Mouse (Mus musculus) thymus, adult 2 months (tissue): ENCODE data around the gene Ryr2. TPM values are rescaled to one million over a fixed set of nuclear protein-coding genes. Genes with fewer than 3 reads are reported as not detected.

Experiments used
- DNase-seq: peaks from one replicate; pipeline ENCODE4 v3.0.0; 2021
- H3K27ac ChIP-seq: fragments of 200-500 bp; 2 replicates; pipeline ENCODE4 v1.5.1; 2012; ENCODE audit warnings: low read length, control low read depth; ENCODE audit not compliant: control insufficient read depth, insufficient read depth
- H3K27me3 ChIP-seq: fragments of 200-500 bp; 2 replicates; pipeline ENCODE4 v1.6.1; 2012; ENCODE audit warnings: mild to moderate bottlenecking, low read length, moderate library complexity, mixed read lengths; ENCODE audit not compliant: control insufficient read depth, insufficient read depth
- H3K36me3 ChIP-seq: fragments of 200-500 bp; 2 replicates; pipeline ENCODE4 v1.6.1; 2012; ENCODE audit warnings: mild to moderate bottlenecking, low read length, moderate library complexity; ENCODE audit not compliant: control insufficient read depth, insufficient read depth
- H3K4me1 ChIP-seq: fragments of 200-500 bp; replicated peaks from 2 replicates; pipeline ENCODE4 v1.6.1; 2012; ENCODE audit warnings: low read length; ENCODE audit not compliant: control insufficient read depth, insufficient read depth
- H3K4me3 ChIP-seq: fragments of 200-500 bp; 2 replicates; pipeline ENCODE4 v1.5.1; 2012; ENCODE audit warnings: mild to moderate bottlenecking, low read length, control low read depth, moderate library complexity; ENCODE audit not compliant: control insufficient read depth, insufficient read depth
- CTCF ChIP-seq: fragments of 200-500 bp; IDR thresholded peaks from 2 replicates; pipeline ENCODE4 v1.5.1; 2012; ENCODE audit warnings: mild to moderate bottlenecking, control low read depth, low read length, moderate library complexity, borderline replicate concordance; ENCODE audit not compliant: control insufficient read depth, poor library complexity, insufficient read depth; ENCODE audit errors: extremely low read depth
- POLR2A ChIP-seq: fragments of 200-500 bp; IDR thresholded peaks from 2 replicates; pipeline ENCODE4 v1.6.1; 2012; ENCODE audit warnings: mild to moderate bottlenecking, low read length, control low read depth, moderate library complexity; ENCODE audit not compliant: control insufficient read depth, poor library complexity, insufficient read depth; ENCODE audit errors: extremely low read depth
- WGBS: fragments of 180-500 bp; shearing (Covaris S2); methylation state at CpG from one replicate; pipeline ENCODE4 v1.1.7; 2018; 5-methylcytosine and 5-hydroxymethylcytosine counted together
- polyA plus RNA-seq: library from polyadenylated mRNA; depleted of rRNA; stranded (reverse); fragments of >200 nt; gene quantifications from 2 replicates; pipeline ENCODE4 v1.2.3, GENCODE M21; 2012

Ryr2 gene
- polyA plus RNA-seq, 1 experiment: 3.6 TPM

DNA sequence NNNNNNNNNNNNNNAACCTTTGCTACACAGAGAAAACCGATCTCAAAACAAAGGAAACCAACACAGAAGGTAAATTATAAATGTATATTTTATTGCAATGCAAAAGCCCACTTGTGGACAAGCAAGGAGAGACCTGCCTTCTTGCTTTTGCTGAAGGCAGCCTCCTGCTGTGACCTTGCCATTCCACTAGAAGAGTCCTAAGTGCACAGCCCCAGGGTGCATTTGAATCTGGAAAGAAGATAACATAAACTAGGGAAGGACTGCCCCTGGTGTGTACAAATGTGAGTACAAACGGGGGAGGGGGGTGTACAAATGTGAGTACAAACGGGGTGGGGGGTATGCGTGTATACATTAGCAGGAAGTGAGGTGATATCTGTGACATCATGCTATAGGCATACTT is 43.2 kb downstream of the Ryr2 start:
- Histone ChIP-seq H3K4me3 (no peak overlapping the region), H3K27me3 (no peaks in the 10 kb centered on the region), H3K36me3 (no peaks in the 10 kb centered on the region), H3K4me1 (no peaks in the 10 kb centered on the region), H3K27ac (no peak overlapping the region)
- DNase-seq: no peak
- TF ChIP-seq CTCF: no peak
- 90% methylated on average over 4 of the region's 4 CpGs for WGBS

DNA sequence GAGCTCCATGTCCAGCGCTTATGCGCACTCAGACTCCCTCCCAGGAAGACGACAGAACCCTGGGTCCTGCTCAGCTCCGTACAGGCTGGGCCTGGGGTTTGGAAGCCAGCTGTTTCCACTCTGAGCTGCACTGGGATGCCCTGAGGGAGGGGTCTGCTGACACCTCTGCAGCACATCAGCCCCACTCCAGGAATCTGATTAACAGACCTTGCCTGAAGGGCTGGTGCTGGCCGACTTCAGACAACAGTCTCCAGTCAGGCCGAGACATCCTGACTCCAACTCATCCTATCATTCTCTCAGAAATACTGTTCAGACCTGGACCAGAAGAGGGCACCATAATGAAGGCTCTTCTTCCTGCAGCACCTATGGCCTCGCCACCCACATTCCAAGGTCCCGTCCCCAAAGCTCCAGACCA is 49.4 kb downstream of the Ryr2 start:
- Histone ChIP-seq H3K27me3 (no peaks in the 10 kb centered on the region), H3K27ac (no peak overlapping the region), H3K36me3 (no peaks in the 10 kb centered on the region), H3K4me1 (no peaks in the 10 kb centered on the region), H3K4me3 (no peak overlapping the region)
- TF ChIP-seq CTCF: no peak
- WGBS: 95% methylated on average over 8 of the region's 8 CpGs
- DNase-seq: no peak

DNA sequence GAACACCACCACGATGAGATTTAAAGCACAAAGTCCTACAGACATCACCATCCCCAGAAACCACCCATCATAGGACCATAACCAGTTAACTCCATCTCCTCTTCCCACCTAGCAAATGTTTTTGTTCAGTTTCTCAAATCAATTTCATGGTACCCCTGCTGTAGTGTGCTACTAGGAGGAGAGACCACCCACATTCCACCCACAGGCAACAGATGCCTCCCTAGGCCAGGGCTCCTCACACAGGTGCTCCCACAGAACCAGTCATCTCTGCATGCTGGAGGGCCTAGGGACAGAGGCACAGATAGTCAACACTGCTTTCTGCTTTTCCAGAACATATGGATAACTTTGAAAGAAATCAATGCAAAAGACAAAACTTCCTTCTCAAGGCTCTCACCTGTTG is 50.8 kb downstream of the Ryr2 start:
- no peaks in the 10 kb centered on the region for H3K4me1 ChIP-seq
- no peak for DNase-seq
- 98% methylated on average over 1 of the region's 1 CpGs for WGBS
- no peak for TF ChIP-seq CTCF
- no peak for TF ChIP-seq POLR2A
- no peaks in the 10 kb centered on the region for H3K27me3 ChIP-seq
- H3K27ac ChIP-seq: no peak overlapping the region
- H3K4me3 ChIP-seq: no peak overlapping the region
- no peaks in the 10 kb centered on the region for H3K36me3 ChIP-seq

DNA sequence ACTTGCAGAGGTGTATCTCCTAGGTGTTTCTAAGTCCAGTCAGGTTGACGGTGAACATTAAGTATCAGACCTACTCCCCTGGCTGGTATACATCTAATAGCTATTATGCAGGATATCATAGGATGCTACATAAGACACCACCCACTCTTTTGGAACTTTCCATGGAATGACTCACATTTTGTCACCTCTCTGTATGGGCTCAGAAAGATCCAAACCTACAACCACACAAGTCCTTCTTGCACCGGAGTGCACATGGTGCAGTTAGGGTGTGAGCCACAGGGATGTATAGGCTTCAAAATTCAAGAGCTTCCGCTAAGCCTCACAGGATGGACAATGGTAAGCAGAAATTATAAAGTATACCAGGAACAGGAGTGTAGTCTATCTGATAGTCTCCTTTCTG is 52.8 kb downstream of the Ryr2 start:
- no peak overlapping the region for H3K4me3 ChIP-seq
- H3K4me1 ChIP-seq: no peaks in the 10 kb centered on the region
- H3K27me3 ChIP-seq: no peaks in the 10 kb centered on the region
- H3K36me3 ChIP-seq: no peaks in the 10 kb centered on the region
- no peak for TF ChIP-seq CTCF
- no peak for TF ChIP-seq POLR2A
- 94% methylated on average over 3 of the region's 3 CpGs for WGBS
- no peak for DNase-seq
- no peak overlapping the region for H3K27ac ChIP-seq

DNA sequence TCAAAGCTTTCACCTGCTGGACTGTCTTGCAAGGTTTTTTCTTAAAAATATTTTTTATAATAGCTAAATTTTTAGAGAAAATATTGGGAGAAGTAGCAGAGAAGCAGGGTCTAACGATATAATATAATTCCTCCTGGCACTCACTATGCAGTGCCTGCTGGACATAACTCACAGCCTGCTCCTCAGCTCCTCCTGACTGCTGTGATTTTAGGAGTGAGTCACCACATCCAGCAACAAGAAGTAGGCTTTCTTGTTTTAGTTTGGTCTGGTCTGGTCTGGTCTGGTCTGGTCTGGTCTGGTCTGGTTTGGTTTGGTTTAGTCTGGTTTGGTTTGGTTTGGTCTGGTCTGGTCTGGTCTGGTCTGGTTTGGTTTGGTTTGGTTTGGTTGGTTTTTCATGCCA is 55.9 kb downstream of the Ryr2 start:
- 98% methylated on average over 1 of the region's 1 CpGs for WGBS
- no peak overlapping the region for H3K27ac ChIP-seq
- H3K36me3 ChIP-seq: no peaks in the 10 kb centered on the region
- no peak for DNase-seq
- no peaks in the 10 kb centered on the region for H3K27me3 ChIP-seq
- H3K4me3 ChIP-seq: no peak overlapping the region
- TF ChIP-seq CTCF: no peak
- TF ChIP-seq POLR2A: no peak
- H3K4me1 ChIP-seq: no peaks in the 10 kb centered on the region

DNA sequence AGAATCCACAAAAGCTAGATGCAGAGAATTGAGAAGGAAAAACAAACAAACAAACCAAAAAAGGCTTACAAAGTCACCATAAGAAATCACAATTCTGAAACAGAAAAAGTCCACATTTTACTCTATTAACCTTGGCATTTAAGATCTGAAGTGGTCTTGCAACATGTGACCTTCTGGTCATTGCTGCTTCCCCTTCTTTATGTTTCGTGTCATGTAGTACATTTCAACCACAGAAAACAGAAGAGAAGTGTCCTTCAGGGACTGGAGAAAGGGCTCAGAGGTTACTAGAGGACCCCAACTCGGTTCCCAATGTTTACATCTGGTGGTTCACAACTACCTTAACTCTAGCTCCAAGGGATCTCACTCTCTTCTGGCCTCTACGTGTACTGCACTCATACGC is 59.7 kb downstream of the Ryr2 start:
- no peaks in the 10 kb centered on the region for H3K27me3 ChIP-seq
- H3K36me3 ChIP-seq: no peaks in the 10 kb centered on the region
- no peak overlapping the region for H3K27ac ChIP-seq
- no peak overlapping the region for H3K4me3 ChIP-seq
- no peaks in the 10 kb centered on the region for H3K4me1 ChIP-seq
- DNase-seq: no peak
- 79% methylated on average over 4 of the region's 4 CpGs for WGBS
- no peak for TF ChIP-seq CTCF

DNA sequence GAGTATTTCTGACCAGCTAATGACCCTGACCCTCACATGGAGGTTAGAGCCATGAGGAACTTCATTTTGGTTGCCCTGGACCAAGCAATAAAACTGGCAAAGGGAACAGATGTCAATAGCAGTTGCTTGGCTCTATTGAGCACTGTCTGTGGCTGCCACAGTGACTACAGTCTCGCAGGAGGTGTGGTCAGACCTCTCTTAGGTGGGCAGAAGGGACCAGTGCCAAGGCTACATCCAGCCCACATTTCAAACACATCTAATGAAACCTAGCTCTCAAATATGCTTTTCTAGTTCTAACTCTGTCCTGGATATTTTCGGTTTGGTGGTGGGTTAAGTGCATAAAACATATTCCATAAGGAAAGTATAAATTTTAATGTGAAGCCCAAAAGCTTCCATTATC is 62.0 kb downstream of the Ryr2 start:
- H3K36me3 ChIP-seq: no peaks in the 10 kb centered on the region
- TF ChIP-seq POLR2A (no peak), CTCF (no peak)
- no peaks in the 10 kb centered on the region for H3K4me1 ChIP-seq
- WGBS: 94% methylated on average over 2 of the region's 2 CpGs
- DNase-seq: no peak
- H3K27ac ChIP-seq: no peak overlapping the region
- no peaks in the 10 kb centered on the region for H3K27me3 ChIP-seq
- no peak overlapping the region for H3K4me3 ChIP-seq
